Mouse (Mus musculus): ENCODE results near the gene Ybx2. TPM values are rescaled to one million over a fixed set of nuclear protein-coding genes. Genes with fewer than 3 reads are reported as not detected.
"Not testable (repeated sequence)": the region's sequence is repeated elsewhere in the genome, so short reads cannot be mapped to it uniquely, and the experiment has no call there.

Gene Ybx2
- polyA plus RNA-seq, 1 experiment: 0.02 TPM

DNA sequence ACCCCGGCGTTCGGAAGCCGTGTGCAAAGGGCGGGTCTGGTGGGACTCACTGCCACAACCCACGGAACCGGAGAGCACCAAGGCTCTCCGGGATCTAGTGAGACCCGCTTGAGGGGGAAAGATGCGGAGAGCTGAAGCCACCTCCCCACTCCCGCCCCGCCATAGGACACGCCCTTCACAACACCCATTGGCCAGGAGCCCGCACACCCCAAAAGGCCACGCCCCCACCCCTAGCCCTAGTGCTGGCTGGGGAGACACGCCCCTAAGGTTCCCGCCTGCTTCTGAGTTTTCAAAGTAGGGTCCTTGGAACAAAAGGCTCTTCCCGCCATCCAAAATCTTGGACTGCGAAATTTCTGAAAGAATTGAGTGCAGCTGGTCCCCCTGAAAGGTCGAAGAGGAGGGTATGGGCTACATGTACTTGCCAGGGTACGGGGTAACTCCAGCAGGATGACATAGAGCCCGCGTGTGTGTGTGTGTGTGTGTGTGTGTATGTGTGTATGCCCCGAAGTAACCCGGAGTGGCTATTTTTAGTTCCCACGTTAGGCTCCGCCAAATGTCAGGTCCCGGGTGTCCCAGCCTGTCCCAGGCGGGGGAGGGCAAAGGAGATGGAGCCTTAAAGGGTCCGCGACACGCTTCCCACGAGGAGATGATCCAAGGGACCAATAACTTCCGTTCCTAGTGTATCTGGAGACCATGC, 12.6 kb downstream of the Ybx2 start, which contains the start of gene Slc2a4:
Gene Slc2a4, minus strand, starts transcription at position 123 of the 697 bp plus-strand sequence.
- Histone ChIP-seq H3K27me3 (ENCODE audit: control insufficient read depth, insufficient read depth, insufficient read length) (peaks cover 1% of the 10 kb centered on the region), H3K79me2 (ENCODE audit: control insufficient read depth, insufficient read depth) (no peaks in the 10 kb centered on the region), H3K36me3 (ENCODE audit: control insufficient read depth, insufficient read depth) (no peaks in the 10 kb centered on the region), H3ac (ENCODE audit: control insufficient read depth, insufficient read length, low read depth) (peak within 1 kb of the TSS; percentile 21), H3K79me3 (ENCODE audit: low read depth) (no peaks in the 10 kb centered on the region), H3K4me3 (ENCODE audit: insufficient read depth, poor library complexity, severe bottlenecking) (no peak within 1 kb of the TSS)
- TF ChIP-seq CTCF (IDR thresholded peaks at IDR 0.05; ENCODE audit: control insufficient read depth, insufficient read depth, insufficient read length) (no peak), MAX (IDR thresholded peaks at IDR 0.05) (peak; percentile 48)

DNA sequence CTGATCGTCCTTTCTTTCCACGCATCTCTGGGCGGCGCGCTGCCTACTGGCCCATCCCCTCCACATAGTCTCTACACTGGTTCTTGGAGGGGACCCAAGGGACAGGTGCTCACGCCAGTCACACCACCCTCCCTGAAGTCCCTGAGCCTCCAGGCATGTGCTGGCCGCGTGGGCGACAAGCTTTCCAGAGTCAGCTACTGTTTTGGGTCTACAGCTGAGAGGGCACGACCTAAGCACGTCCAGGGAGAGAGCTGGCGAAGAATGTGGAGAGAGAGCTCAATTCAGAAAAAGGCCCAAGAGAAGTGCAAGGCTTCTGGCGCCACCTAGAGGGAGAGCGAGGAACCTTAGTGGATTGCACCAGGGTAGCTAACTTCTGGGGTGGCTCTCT, 13.2 kb downstream of the Ybx2 start:
- Histone ChIP-seq H3K79me3 (ENCODE audit: low read depth) (no peaks in the 10 kb centered on the region), H3K79me2 (ENCODE audit: control insufficient read depth, insufficient read depth) (no peaks in the 10 kb centered on the region), H3K36me3 (ENCODE audit: control insufficient read depth, insufficient read depth) (no peaks in the 10 kb centered on the region), H3K4me3 (ENCODE audit: insufficient read depth, poor library complexity, severe bottlenecking) (no peak overlapping the region), H3ac (ENCODE audit: control insufficient read depth, insufficient read length, low read depth) (peak overlapping the region; percentile 21), H3K27me3 (ENCODE audit: control insufficient read depth, insufficient read depth, insufficient read length) (no peaks in the 10 kb centered on the region)
- TF ChIP-seq MYOD1 (IDR thresholded peaks at IDR 0.05; ENCODE audit: control insufficient read depth, insufficient read length, low read depth) (peak; percentile 67), MAX (IDR thresholded peaks at IDR 0.05) (no peak), USF1 (IDR thresholded peaks at IDR 0.05; ENCODE audit: low read depth) (no peak), FOSL1 (IDR thresholded peaks at IDR 0.05; ENCODE audit: insufficient read depth, low read length, poor library complexity, severe bottlenecking) (no peak), CEBPB (IDR thresholded peaks at IDR 0.05; ENCODE audit: low read depth) (no peak), CTCF (IDR thresholded peaks at IDR 0.05; ENCODE audit: control insufficient read depth, insufficient read depth, insufficient read length) (peak; percentile 65)

DNA sequence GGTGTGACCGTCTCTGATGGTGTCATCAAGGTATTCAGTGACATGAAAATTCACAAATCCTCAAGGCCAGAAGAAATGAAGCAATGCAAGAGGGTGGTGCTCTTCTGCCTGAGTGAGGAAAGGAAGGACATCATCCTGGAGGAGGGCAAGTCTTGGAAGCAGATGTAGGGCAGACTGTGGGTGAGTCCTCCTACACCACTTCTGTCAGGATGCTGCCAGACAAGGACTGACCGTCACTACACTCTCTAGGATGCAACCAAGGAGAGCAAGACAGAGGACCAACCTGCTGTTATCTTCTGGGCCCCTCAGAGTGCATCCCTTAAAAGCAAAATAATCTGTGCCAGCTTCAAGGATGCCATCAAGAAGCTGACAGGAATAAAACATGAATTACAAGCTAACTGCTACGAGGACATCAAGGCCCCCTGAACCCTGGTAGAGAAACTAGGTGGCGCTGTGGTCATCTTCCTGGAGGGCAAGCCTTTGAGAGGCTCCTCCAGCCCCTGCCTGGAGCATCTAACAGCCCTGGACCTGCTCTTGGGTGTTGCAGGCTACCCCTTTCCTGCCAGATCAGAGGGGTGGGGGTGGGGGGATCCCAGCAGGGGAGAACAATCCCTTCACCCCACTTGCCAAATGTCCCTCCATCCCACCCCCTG, 15.3 kb downstream of the Ybx2 start:
- TF ChIP-seq FOSL1 (IDR thresholded peaks at IDR 0.05; ENCODE audit: insufficient read depth, low read length, poor library complexity, severe bottlenecking): no peak
- TF ChIP-seq CEBPB (IDR thresholded peaks at IDR 0.05; ENCODE audit: low read depth): no peak
- TF ChIP-seq CTCF (IDR thresholded peaks at IDR 0.05; ENCODE audit: control insufficient read depth, insufficient read depth, insufficient read length): peak; percentile 2
- H3K79me3 ChIP-seq (ENCODE audit: low read depth): no peaks in the 10 kb centered on the region
- H3K36me3 ChIP-seq (ENCODE audit: control insufficient read depth, insufficient read depth): no peaks in the 10 kb centered on the region

DNA sequence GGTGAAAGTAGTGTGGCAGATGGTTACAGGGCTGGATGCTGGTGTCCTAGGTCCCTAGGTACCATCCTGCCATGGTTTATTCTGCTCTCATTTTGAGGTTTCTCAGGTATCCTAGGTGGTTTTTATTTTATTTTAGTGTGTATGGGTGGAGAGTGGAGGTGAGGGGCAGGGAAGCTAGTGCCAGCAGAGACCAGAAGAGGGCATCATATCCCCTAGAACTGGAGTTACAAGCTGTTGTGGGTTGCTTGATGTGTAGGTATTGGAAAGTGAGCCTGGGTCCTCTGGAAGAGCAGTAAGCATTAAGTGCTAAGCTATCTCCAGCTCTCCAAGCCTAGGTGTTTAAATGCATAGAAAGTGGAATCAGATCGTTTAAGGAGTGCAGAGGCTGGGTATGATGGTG, 16.7 kb downstream of the Ybx2 start:
- no peaks in the 10 kb centered on the region for H3K79me3 ChIP-seq (ENCODE audit: low read depth)
- H3K27me3 ChIP-seq (ENCODE audit: control insufficient read depth, insufficient read depth, insufficient read length): no peaks in the 10 kb centered on the region
- no peaks in the 10 kb centered on the region for H3K79me2 ChIP-seq (ENCODE audit: control insufficient read depth, insufficient read depth)
- no peak overlapping the region for H3ac ChIP-seq (ENCODE audit: control insufficient read depth, insufficient read length, low read depth)
- TF ChIP-seq FOSL1 (IDR thresholded peaks at IDR 0.05; ENCODE audit: insufficient read depth, low read length, poor library complexity, severe bottlenecking) (no peak), USF1 (IDR thresholded peaks at IDR 0.05; ENCODE audit: low read depth) (no peak), MYOG (IDR thresholded peaks at IDR 0.05; ENCODE audit: control insufficient read depth, extremely low read depth, insufficient read length) (no peak), CTCF (IDR thresholded peaks at IDR 0.05; ENCODE audit: control insufficient read depth, insufficient read depth, insufficient read length) (no peak), MYOD1 (IDR thresholded peaks at IDR 0.05; ENCODE audit: control insufficient read depth, insufficient read length, low read depth) (no peak), CEBPB (IDR thresholded peaks at IDR 0.05; ENCODE audit: low read depth) (no peak), MAX (IDR thresholded peaks at IDR 0.05) (no peak)
- H3K4me3 ChIP-seq (ENCODE audit: insufficient read depth, poor library complexity, severe bottlenecking): no peak overlapping the region
- no peaks in the 10 kb centered on the region for H3K36me3 ChIP-seq (ENCODE audit: control insufficient read depth, insufficient read depth)

More for the DNA sequence above, 15.3 kb downstream of the Ybx2 start:
- H3K27me3 ChIP-seq (ENCODE audit: control insufficient read depth, insufficient read depth, insufficient read length): no peaks in the 10 kb centered on the region
- no peak overlapping the region for H3K4me3 ChIP-seq (ENCODE audit: insufficient read depth, poor library complexity, severe bottlenecking)
- peak overlapping the region; percentile 18 for H3ac ChIP-seq (ENCODE audit: control insufficient read depth, insufficient read length, low read depth)
- H3K79me2 ChIP-seq (ENCODE audit: control insufficient read depth, insufficient read depth): no peaks in the 10 kb centered on the region

DNA sequence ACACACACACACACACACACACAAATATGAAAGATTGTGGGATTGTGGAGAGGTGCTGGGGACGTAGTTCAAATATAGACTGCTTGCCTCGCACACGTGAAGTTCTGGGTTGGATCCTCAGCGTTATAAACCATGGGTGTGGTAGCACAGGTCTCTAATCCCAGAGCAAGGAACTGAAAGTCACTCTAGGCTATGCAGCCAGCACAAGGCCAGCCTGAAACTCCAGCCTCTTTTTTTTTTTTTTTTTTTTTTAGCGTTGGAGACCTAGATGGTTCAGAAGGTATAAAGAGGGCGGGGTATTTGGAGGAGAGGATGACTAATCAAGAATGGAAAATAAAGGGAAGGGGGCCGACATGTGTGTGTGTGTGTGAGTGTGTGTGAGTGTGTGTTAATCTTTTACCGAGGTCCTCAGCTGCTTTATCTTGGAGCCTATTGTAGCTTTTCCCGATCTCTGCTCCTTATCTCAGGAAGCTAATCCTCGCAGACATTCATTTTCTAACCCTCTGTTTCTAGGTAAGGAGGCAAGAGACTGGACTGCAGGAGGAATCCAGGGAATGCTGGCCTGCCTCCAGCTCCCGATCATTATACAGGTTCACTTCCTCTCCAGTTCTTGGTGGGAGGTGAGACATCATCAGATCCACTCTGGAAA, 17.8 kb downstream of the Ybx2 start:
- Histone ChIP-seq H3K4me3 (ENCODE audit: insufficient read depth, poor library complexity, severe bottlenecking) (no peak overlapping the region), H3K79me2 (ENCODE audit: control insufficient read depth, insufficient read depth) (no peaks in the 10 kb centered on the region), H3K79me3 (ENCODE audit: low read depth) (no peaks in the 10 kb centered on the region), H3ac (ENCODE audit: control insufficient read depth, insufficient read length, low read depth) (no peak overlapping the region), H3K36me3 (ENCODE audit: control insufficient read depth, insufficient read depth) (no peaks in the 10 kb centered on the region), H3K27me3 (ENCODE audit: control insufficient read depth, insufficient read depth, insufficient read length) (no peaks in the 10 kb centered on the region)
- TF ChIP-seq MAX (IDR thresholded peaks at IDR 0.05): no peak
- no peak for TF ChIP-seq CEBPB (IDR thresholded peaks at IDR 0.05; ENCODE audit: low read depth)
- no peak for TF ChIP-seq CTCF (IDR thresholded peaks at IDR 0.05; ENCODE audit: control insufficient read depth, insufficient read depth, insufficient read length)
- TF ChIP-seq USF1 (IDR thresholded peaks at IDR 0.05; ENCODE audit: low read depth): no peak
- TF ChIP-seq FOSL1 (IDR thresholded peaks at IDR 0.05; ENCODE audit: insufficient read depth, low read length, poor library complexity, severe bottlenecking): no peak
- no peak for TF ChIP-seq MYOG (IDR thresholded peaks at IDR 0.05; ENCODE audit: control insufficient read depth, extremely low read depth, insufficient read length)
- no peak for TF ChIP-seq MYOD1 (IDR thresholded peaks at IDR 0.05; ENCODE audit: control insufficient read depth, insufficient read length, low read depth)

- not testable (repeated sequence) for H3K27me3 ChIP-seq (ENCODE audit: control insufficient read depth, insufficient read depth, insufficient read length); H3K36me3 ChIP-seq (ENCODE audit: control insufficient read depth, insufficient read depth); H3ac ChIP-seq (ENCODE audit: control insufficient read depth, insufficient read length, low read depth); H3K4me3 ChIP-seq (ENCODE audit: insufficient read depth, poor library complexity, severe bottlenecking); H3K79me3 ChIP-seq (ENCODE audit: low read depth); H3K79me2 ChIP-seq (ENCODE audit: control insufficient read depth, insufficient read depth)
Measured at GRCm38 (mm10) chr11:69955618-69956017, 20.0 kb downstream of the Ybx2 start.
